Mouse (Mus musculus) brain, embryonic 14.5 days (tissue): ENCODE data around the gene Snurf.

Experiments
- CTCF ChIP-seq: fragments of 200-500 bp; IDR thresholded peaks from 2 replicates; pipeline ENCODE4 v1.5.1; 2012; ENCODE audit warnings: inconsistent platforms, mild to moderate bottlenecking, moderate library complexity, borderline replicate concordance; ENCODE audit not compliant: insufficient read depth, insufficient read length; ENCODE audit errors: extremely low read depth
- POLR2A ChIP-seq: fragments of 200-500 bp; IDR thresholded peaks from 2 replicates; pipeline ENCODE4 v1.6.1; 2012; ENCODE audit warnings: mild to moderate bottlenecking, inconsistent platforms, borderline replicate concordance; ENCODE audit not compliant: poor library complexity, insufficient read depth, insufficient read length, severe bottlenecking; ENCODE audit errors: extremely low read depth

- TF ChIP-seq CTCF, result no peak
- no peak for TF ChIP-seq POLR2A
Observed at GRCm38 (mm10) chr7:60003921-60004605, 786 bp downstream of the Snurf start.
